Mouse (Mus musculus): ENCODE results near the gene Gpr182.

DNA sequence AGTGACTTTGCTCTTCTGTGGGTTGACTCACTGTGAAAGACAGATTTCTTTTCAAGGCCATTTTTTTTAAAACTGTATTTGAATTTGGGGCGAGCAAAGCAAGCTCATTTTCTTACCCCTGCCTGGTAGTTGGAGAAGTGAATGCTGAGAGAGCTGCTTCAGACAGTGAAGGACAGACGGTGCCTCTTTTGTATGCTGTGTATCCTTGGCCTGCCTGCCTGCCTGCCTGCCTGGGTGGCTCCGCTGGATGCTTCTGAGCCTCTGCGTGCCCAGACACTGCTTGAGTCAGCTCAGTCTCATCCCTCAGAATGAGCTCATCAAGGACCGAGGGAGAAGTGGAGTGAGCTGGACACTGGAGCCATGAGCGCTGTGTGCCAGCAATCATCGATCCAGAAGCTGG is 52.6 kb downstream of the Gpr182 start:
- TF ChIP-seq CTCF (conservative IDR thresholded peaks at IDR 0.05; ENCODE audit: low read length), result no peak
- no peak for TF ChIP-seq POU5F1 (IDR thresholded peaks at IDR 0.05; ENCODE audit: borderline replicate concordance, low read length)
- no peak for TF ChIP-seq NANOG (IDR thresholded peaks at IDR 0.05; ENCODE audit: borderline replicate concordance, low read length)

Data from E14TG2a.4 (cell line).